27 mouse cellular contexts compared by ENCODE assay signal in genomic region chr11:95657449-95657848, GRCm38 (mm10).
"Had no signal": no experiment of that assay in that cellular context is flagged by ENCODE, and none has a peak within 500 bp of the region (broad histone marks: within the 10 kb centered on the region; RNA-seq: fewer than 3 reads in every experiment).

No protein-coding gene starts in this region.

- ATAC-seq: hindbrain, postnatal 0 days; intestine, embryonic 16.5 days had no signal

- H3K9me3 ChIP-seq: heart, embryonic 13.5 days; heart, embryonic 15.5 days; hindbrain, embryonic 13.5 days; hindbrain, embryonic 15.5 days; limb, embryonic 10.5 days; limb, embryonic 12.5 days; liver, embryonic 13.5 days; liver, embryonic 15.5 days had no signal

- DNase-seq: gastrocnemius, adult 2 months; gastrocnemius, postnatal 10 days; gastrocnemius, postnatal 25 days; heart, adult 11 months; heart, adult 2 months; heart, postnatal 14 days; heart, postnatal 36 days; kidney, adult 11 months; kidney, adult 8-10 months; kidney, postnatal 10 days; kidney, postnatal 25 days; kidney, postnatal 4 days; liver; liver, embryonic 13.5 days had no signal

- H3K27me3 ChIP-seq: limb, embryonic 12.5 days had no signal

- H3K4me2 ChIP-seq: heart, embryonic 11.5 days; heart, embryonic 13.5 days; heart, embryonic 15.5 days; hindbrain, embryonic 13.5 days; hindbrain, embryonic 15.5 days; limb, embryonic 12.5 days; liver, embryonic 11.5 days; liver, embryonic 13.5 days; liver, embryonic 15.5 days had no signal

- H3K9ac ChIP-seq: heart, embryonic 13.5 days; heart, embryonic 15.5 days; hindbrain, embryonic 13.5 days; hindbrain, embryonic 15.5 days; limb, embryonic 12.5 days; liver, embryonic 13.5 days; liver, embryonic 15.5 days had no signal

- H3K4me3 ChIP-seq: gastrocnemius, adult 2 months; heart, adult 2 months; heart, embryonic 13.5 days; heart, embryonic 15.5 days; hindbrain, embryonic 13.5 days; hindbrain, embryonic 15.5 days; layer of hippocampus, adult 2 months; left cerebral cortex, adult 2 months; limb, embryonic 10.5 days; limb, embryonic 12.5 days; liver, embryonic 13.5 days; liver, embryonic 15.5 days had no signal

- H3K27ac ChIP-seq: heart, adult 2 months; heart, embryonic 13.5 days; heart, embryonic 15.5 days; hindbrain, embryonic 13.5 days; hindbrain, embryonic 15.5 days; hindbrain, postnatal 0 days; layer of hippocampus, adult 2 months; left cerebral cortex, adult 2 months; limb, embryonic 10.5 days; limb, embryonic 12.5 days; liver, embryonic 13.5 days; liver, embryonic 15.5 days had no signal

- H3K4me1 ChIP-seq: heart, embryonic 13.5 days; heart, embryonic 15.5 days; hindbrain, embryonic 13.5 days; hindbrain, embryonic 15.5 days; liver, embryonic 13.5 days; liver, embryonic 15.5 days had no signal

- H3K36me3 ChIP-seq: heart, embryonic 13.5 days; heart, embryonic 15.5 days; hindbrain, embryonic 13.5 days; hindbrain, embryonic 15.5 days; limb, embryonic 10.5 days; limb, embryonic 12.5 days; liver, embryonic 13.5 days; liver, embryonic 15.5 days had no signal
